Mouse (Mus musculus) thymus, postnatal 4 days (tissue): Measurements from ENCODE around the gene Rhox10.
"Not testable (repeated sequence)": the region's sequence is repeated elsewhere in the genome, so short reads cannot be mapped to it uniquely, and the experiment has no call there.

Experiments
- DNase-seq: peaks from one replicate; pipeline ENCODE4 v3.0.0; 2021

The Rhox10 gene

GRCm38 (mm10) chrX:38066175-38066574 is at the start of gene Rhox10:
Gene Rhox10, plus strand, starts transcription at chrX:38066475.
- DNase-seq = no peak

GRCm38 (mm10) chrX:38018597-38018996 is 47.7 kb upstream of the Rhox10 start, which contains the start of gene Btg1-ps1:
Gene Btg1-ps1, minus strand, starts transcription at chrX:38018815.
- DNase-seq = not testable (repeated sequence)

DNA sequence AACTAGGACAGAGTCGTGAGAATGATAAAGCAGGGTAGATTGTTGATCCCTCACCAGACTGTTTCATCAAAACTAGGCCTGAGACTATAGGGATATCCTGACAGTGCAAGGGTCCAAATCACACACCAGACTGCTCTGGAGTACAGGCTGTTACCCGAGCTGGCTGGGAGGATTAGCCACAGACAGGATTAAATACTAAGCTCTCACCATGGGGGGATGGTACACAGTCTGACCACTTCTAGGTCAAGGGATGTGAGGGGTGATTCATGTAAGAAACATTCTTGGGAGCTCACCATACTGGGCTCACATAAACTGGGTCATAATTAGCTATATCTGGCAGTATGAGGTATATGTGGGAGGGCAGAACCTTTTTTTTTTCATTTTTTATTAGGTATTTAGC is 32.4 kb upstream of the Rhox10 start:
- no peak for DNase-seq

- DNase-seq = no peak
Observed at GRCm38 (mm10) chrX:38039666-38040065, 26.6 kb upstream of the Rhox10 start.

- not testable (repeated sequence) for DNase-seq
Observed at GRCm38 (mm10) chrX:38043014-38043413, 23.3 kb upstream of the Rhox10 start, which contains the start of gene Btg1-ps2. Gene Btg1-ps2, minus strand, starts transcription at chrX:38043114.

DNA sequence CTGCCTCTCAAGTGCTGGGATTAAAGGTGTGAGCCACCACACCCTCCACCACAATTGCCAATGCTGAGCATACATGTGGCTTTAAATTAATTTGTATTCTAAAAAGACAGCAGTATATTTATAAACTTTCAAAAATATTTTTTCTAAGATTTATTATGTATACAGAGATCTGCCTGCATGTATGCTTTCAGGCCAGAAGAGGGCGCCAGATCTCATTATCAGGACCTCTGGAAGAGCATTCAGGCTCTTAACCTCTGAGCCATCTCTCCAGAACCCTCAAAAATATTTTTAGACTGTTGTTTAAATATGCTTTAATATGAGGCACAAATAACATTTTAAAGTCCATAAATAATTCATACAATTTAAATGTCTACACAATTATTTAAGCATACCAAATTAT is 4.7 kb upstream of the Rhox10 start:
- peak; percentile 8 for DNase-seq

- DNase-seq = peak; percentile 58
Observed at GRCm38 (mm10) chrX:38084226-38084625, 18.0 kb downstream of the Rhox10 start.

DNA sequence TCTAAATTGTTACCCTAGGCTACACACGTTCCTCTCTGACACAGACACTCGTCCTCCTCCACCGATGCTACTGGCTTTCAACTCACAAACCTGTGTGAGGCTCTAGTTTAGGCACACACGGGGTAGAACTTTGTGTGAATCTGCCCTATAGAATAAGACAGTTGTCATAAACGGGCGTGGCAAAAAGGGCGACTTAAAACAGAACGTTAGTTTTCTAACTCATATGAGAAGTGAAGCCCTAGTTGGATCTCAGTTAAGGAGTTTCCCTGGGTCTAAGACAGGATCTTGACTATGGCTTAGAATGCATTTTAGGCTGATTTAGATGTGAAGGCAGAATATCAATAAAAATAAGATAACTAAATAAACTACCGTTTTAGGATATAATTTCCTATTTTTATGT is 18.8 kb downstream of the Rhox10 start, which contains the start of gene Rhox11:
Rhox11 (minus strand) TSS at position 101 of the 400 bp plus-strand sequence.
- no peak for DNase-seq

- no peak for DNase-seq
Observed at GRCm38 (mm10) chrX:38110807-38111206, 44.5 kb downstream of the Rhox10 start, which contains the start of gene Rhox12. Gene Rhox12, minus strand, starts transcription at chrX:38110907.

DNA sequence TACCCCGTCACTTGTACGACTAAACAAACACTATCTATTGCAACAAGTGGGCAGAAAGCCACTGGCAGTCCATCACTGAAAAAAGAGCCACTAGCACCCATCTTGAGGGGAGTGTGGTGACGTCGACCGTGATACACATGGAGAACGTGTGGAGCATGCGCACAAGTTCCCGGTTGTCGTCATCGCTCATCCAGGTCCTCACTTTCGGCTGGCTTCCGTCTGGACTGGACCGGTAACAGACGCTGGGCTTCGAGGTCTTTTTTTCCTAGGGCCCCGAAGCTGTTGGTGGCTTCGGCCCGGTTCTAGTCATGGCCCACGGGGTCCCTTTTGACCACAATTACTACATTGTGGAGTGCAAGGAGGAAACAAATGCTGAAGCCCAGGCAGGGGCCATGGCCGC is 54.7 kb downstream of the Rhox10 start, which contains the start of gene Rhox13:
Rhox13 (plus strand) TSS at position 238 of the 400 bp plus-strand sequence.
- no peak for DNase-seq
